Mouse (Mus musculus) large intestine, adult 2 months (tissue): ENCODE results near the gene Mcfd2. TPM values are rescaled to one million over a fixed set of nuclear protein-coding genes. Genes with fewer than 3 reads are reported as not detected.

Experiments used
- DNase-seq: peaks from one replicate; pipeline ENCODE4 v3.0.0-alpha.2; 2012; ENCODE audit warnings: low read depth, low spot score
- WGBS: fragments of 180-500 bp; shearing (Covaris S2); methylation state at CpG from one replicate; pipeline ENCODE4 v1.1.7; 2018; 5-methylcytosine and 5-hydroxymethylcytosine counted together
- polyA plus RNA-seq: library from polyadenylated mRNA; depleted of rRNA; stranded (reverse); fragments of >200 nt; gene quantifications from 2 replicates; pipeline ENCODE4 v1.2.3, GENCODE M21; 2012; rRNA removed

Gene Mcfd2
- polyA plus RNA-seq, 1 experiment = 153 TPM

- no peak for DNase-seq
- WGBS = 88% methylated on average over 16 of the region's 16 CpGs
Observed at GRCm38 (mm10) chr17:87255672-87256071, 10.1 kb downstream of the Mcfd2 start.

GRCm38 (mm10) chr17:87254384-87254783 lies 11.4 kb downstream of the Mcfd2 start:
- DNase-seq = no peak
- WGBS = 47% methylated on average over 8 of the region's 8 CpGs

GRCm38 (mm10) chr17:87246103-87246502 lies 19.6 kb downstream of the Mcfd2 start:
- 88% methylated on average over 9 of the region's 9 CpGs for WGBS
- DNase-seq = no peak

- DNase-seq = no peak
- WGBS = 91% methylated on average over 11 of the region's 11 CpGs
Observed at GRCm38 (mm10) chr17:87237826-87238225, 27.9 kb downstream of the Mcfd2 start.

GRCm38 (mm10) chr17:87236725-87237650 lies 28.7 kb downstream of the Mcfd2 start:
- no peak for DNase-seq
- WGBS = 48% methylated on average over 18 of the region's 18 CpGs

GRCm38 (mm10) chr17:87235019-87235418 lies 30.7 kb downstream of the Mcfd2 start:
- DNase-seq = no peak
- 85% methylated on average over 6 of the region's 6 CpGs for WGBS

- no peak for DNase-seq
- 82% methylated on average over 4 of the region's 4 CpGs for WGBS
Observed at GRCm38 (mm10) chr17:87227878-87228277, 37.9 kb downstream of the Mcfd2 start.

- WGBS = 60% methylated on average over 10 of the region's 10 CpGs
- no peak for DNase-seq
Observed at GRCm38 (mm10) chr17:87226079-87226640, 39.6 kb downstream of the Mcfd2 start.

GRCm38 (mm10) chr17:87225384-87225783 lies 40.4 kb downstream of the Mcfd2 start:
- 90% methylated on average over 9 of the region's 9 CpGs for WGBS

GRCm38 (mm10) chr17:87224461-87224860 lies 41.3 kb downstream of the Mcfd2 start:
- DNase-seq = no peak
- 77% methylated on average over 2 of the region's 2 CpGs for WGBS

More at GRCm38 (mm10) chr17:87225384-87225783, 40.4 kb downstream of the Mcfd2 start:
- no peak for DNase-seq

- 85% methylated on average over 9 of the region's 9 CpGs for WGBS
Observed at GRCm38 (mm10) chr17:87219456-87219855, 46.3 kb downstream of the Mcfd2 start.

GRCm38 (mm10) chr17:87214523-87214922 lies 51.2 kb downstream of the Mcfd2 start:
- DNase-seq = no peak
- WGBS = 90% methylated on average over 7 of the region's 7 CpGs

More at GRCm38 (mm10) chr17:87219456-87219855, 46.3 kb downstream of the Mcfd2 start:
- DNase-seq = no peak

GRCm38 (mm10) chr17:87210525-87210924 lies 55.2 kb downstream of the Mcfd2 start:
- no peak for DNase-seq
- WGBS = 78% methylated on average over 2 of the region's 2 CpGs

GRCm38 (mm10) chr17:87206885-87207284 lies 58.9 kb downstream of the Mcfd2 start:
- 69% methylated on average over 2 of the region's 2 CpGs for WGBS
- no peak for DNase-seq

Other genes starting within 250 kb of the Mcfd2 start
- 16.4 and 17.5 TPM in 2 replicates for gene Pigf, start 240.5 kb downstream of the Mcfd2 start, polyA plus RNA-seq
- gene Cript, start 240.4 kb downstream of the Mcfd2 start, polyA plus RNA-seq = 18.6 and 20.5 TPM in 2 replicates
- 3.6 and 3.7 TPM in 2 replicates for gene Socs5, start 158.3 kb downstream of the Mcfd2 start, polyA plus RNA-seq
- 61.2 and 65.5 TPM in 2 replicates for gene Ttc7, start 17.0 kb upstream of the Mcfd2 start, polyA plus RNA-seq
- gene Stpg4, start 161.8 kb upstream of the Mcfd2 start, polyA plus RNA-seq = not detected in 2 replicates
- 92.6 and 104 TPM in 2 replicates for gene Calm2, start 181.0 kb upstream of the Mcfd2 start, polyA plus RNA-seq